Comparison of ENCODE assay signal across 8 mouse cellular contexts in genomic region chr11:32221225-32221950, GRCm38 (mm10). TPM values are rescaled to one million over a fixed set of nuclear protein-coding genes. Genes with fewer than 3 reads are reported as not detected.
DNase-seq lines count a peak whose midpoint lies in the region; ATAC-seq and TF ChIP-seq lines count a peak whose summit lies in the region.

No protein-coding gene starts in this region.

- no peaks in the 10 kb centered on the region for H3K27me3 ChIP-seq in intestine, embryonic 16.5 days (replicated peaks; ENCODE audit: control insufficient read depth, insufficient read depth, low read length)
- no peaks in the 10 kb centered on the region for H3K27me3 ChIP-seq in lung, postnatal 0 days (replicated peaks; ENCODE audit: insufficient read depth, low read length)
- no peaks in the 10 kb centered on the region for H3K27me3 ChIP-seq in small intestine, adult 2 months (ENCODE audit: control insufficient read depth, insufficient read depth, low read length)

- no peak for TF ChIP-seq CTCF in lung, postnatal 0 days (IDR thresholded peaks at IDR 0.05)
- TF ChIP-seq CTCF in small intestine, adult 2 months (IDR thresholded peaks at IDR 0.05; ENCODE audit: extremely low read depth, insufficient read length, insufficient replicate concordance, low read depth, low read length): no peak

- TF ChIP-seq EP300 in lung, postnatal 0 days (IDR thresholded peaks at IDR 0.05): peak; percentile 26; the same call in 1 of the 2 replicates

- peak; percentile 20 to 47 for DNase-seq in spleen, adult 18-20 months
- DNase-seq in spleen, adult 12 weeks (ENCODE audit: low spot score): no peak
- peak; percentile 43 to 62 for DNase-seq in cerebellum, postnatal 14 days
- peak; percentile 46 to 73 for DNase-seq in gastrocnemius, postnatal 4 days (ENCODE audit: low spot score in 2 of 2)
- peak; percentile 84 for DNase-seq in lung, postnatal 0 days (ENCODE audit: low spot score)
- no peak for DNase-seq in left cerebral cortex, postnatal 4 days

- H3K4me1 ChIP-seq in intestine, embryonic 16.5 days (ENCODE audit: control insufficient read depth, insufficient read depth, low read length): peaks cover 65% of the 10 kb centered on the region
- H3K4me1 ChIP-seq in lung, postnatal 0 days (ENCODE audit: insufficient read depth, low read depth, low read length): peaks cover 45% of the 10 kb centered on the region
- H3K4me1 ChIP-seq in small intestine, adult 2 months (ENCODE audit: control insufficient read depth, insufficient read depth, insufficient read length, low read length): peaks cover 29% of the 10 kb centered on the region

- peak; percentile 68 for ATAC-seq in intestine, embryonic 16.5 days
- peak; percentile 51 for ATAC-seq in lung, postnatal 0 days

- WGBS in intestine, embryonic 16.5 days: under 1% methylated on average over 46 of the region's 46 CpGs
- WGBS in lung, postnatal 0 days: 1% methylated on average over 39 of the region's 46 CpGs
- WGBS in small intestine, adult 2 months: under 1% methylated on average over 44 of the region's 46 CpGs

- no peaks in the 10 kb centered on the region for H3K36me3 ChIP-seq in intestine, embryonic 16.5 days (ENCODE audit: control insufficient read depth, insufficient read depth, low read length)
- H3K36me3 ChIP-seq in lung, postnatal 0 days (ENCODE audit: insufficient read depth, low read length): no peaks in the 10 kb centered on the region
- no peaks in the 10 kb centered on the region for H3K36me3 ChIP-seq in small intestine, adult 2 months (ENCODE audit: control insufficient read depth, insufficient read depth, low read length)

- no peaks in the 10 kb centered on the region for H3K9me3 ChIP-seq in intestine, embryonic 16.5 days (ENCODE audit: control insufficient read depth, low read length)
- H3K9me3 ChIP-seq in lung, postnatal 0 days (ENCODE audit: low read length): no peaks in the 10 kb centered on the region

- intact Hi-C loops in left cerebral cortex, postnatal 4 days (cut with DNase I): no loop called here

- H3K27ac ChIP-seq in intestine, embryonic 16.5 days (ENCODE audit: low read length): peak overlapping the region; percentile 98
- H3K27ac ChIP-seq in lung, postnatal 0 days (ENCODE audit: low read length): peak overlapping the region; percentile 96
- H3K27ac ChIP-seq in small intestine, adult 2 months (ENCODE audit: insufficient read depth, low read depth, low read length): peak overlapping the region; percentile 57

- TF ChIP-seq POLR2A in small intestine, adult 2 months (IDR thresholded peaks at IDR 0.05; ENCODE audit: low read depth, low read length): peak; percentile 23; the same call in 1 of the 2 replicates

- H3K4me2 ChIP-seq in intestine, embryonic 16.5 days (ENCODE audit: low read depth, low read length): peak overlapping the region; percentile 72
- H3K4me2 ChIP-seq in lung, postnatal 0 days (replicated peaks; ENCODE audit: low read depth, low read length): peak overlapping the region; percentile 73

- peak overlapping the region; percentile 92 for H3K4me3 ChIP-seq in intestine, embryonic 16.5 days (ENCODE audit: low read length)
- H3K4me3 ChIP-seq in lung, postnatal 0 days (ENCODE audit: low read depth, low read length): peak overlapping the region; percentile 93
- peak overlapping the region; percentile 74 for H3K4me3 ChIP-seq in small intestine, adult 2 months (ENCODE audit: low read depth, low read length)

- H3K9ac ChIP-seq in intestine, embryonic 16.5 days (ENCODE audit: low read depth, low read length): peak overlapping the region; percentile 98
- peak overlapping the region; percentile 97 for H3K9ac ChIP-seq in lung, postnatal 0 days (replicated peaks; ENCODE audit: low read depth)

RNA-seq across cellular contexts. Expression of gene Rhbdf1, which starts 0.7 kb away (rescaled TPM):
- total RNA-seq in gastrocnemius, postnatal 4 days (2021): 10 to 100 TPM; 45.7 to 57.4 TPM
- polyA plus RNA-seq in intestine, embryonic 16.5 days (2015; fragmentation: Nextera tagmentation; extraction: Ambion mirVana): 50.3 and 51.5 TPM in 2 replicates
- polyA plus RNA-seq in lung, postnatal 0 days (2015; fragmentation: Nextera tagmentation; extraction: Ambion mirVana): 54.8 and 58.5 TPM in 2 replicates
- 56.7 and 64.4 TPM in 2 replicates for polyA plus RNA-seq in small intestine, adult 2 months (2012; rRNA removed)
- total RNA-seq in left cerebral cortex, postnatal 4 days (2021): 10 to 100 TPM; 17.9 to 19.8 TPM

RNA-seq across cellular contexts. Expression of gene Mpg, which starts 4.9 kb away (rescaled TPM):
- 10 to 100 TPM; 17.6 to 18.2 TPM for total RNA-seq in gastrocnemius, postnatal 4 days (2021)
- 32.6 and 33.8 TPM in 2 replicates for polyA plus RNA-seq in intestine, embryonic 16.5 days (2015; fragmentation: Nextera tagmentation; extraction: Ambion mirVana)
- polyA plus RNA-seq in lung, postnatal 0 days (2015; fragmentation: Nextera tagmentation; extraction: Ambion mirVana): 22.9 and 25.9 TPM in 2 replicates
- polyA plus RNA-seq in small intestine, adult 2 months (2012; rRNA removed): 4.9 and 7.5 TPM in 2 replicates
- total RNA-seq in left cerebral cortex, postnatal 4 days (2021): 10 to 100 TPM; 21.5 to 22.5 TPM

RNA-seq across cellular contexts. Expression of gene Snrnp25, which starts 16.2 kb away (rescaled TPM):
- 10 to 100 TPM in 1 of 2 experiments, 1 to 10 TPM in 1; 10.0 to 12.2 TPM for total RNA-seq in gastrocnemius, postnatal 4 days (2021)
- polyA plus RNA-seq in intestine, embryonic 16.5 days (2015; fragmentation: Nextera tagmentation; extraction: Ambion mirVana): 40.7 and 45.6 TPM in 2 replicates
- polyA plus RNA-seq in lung, postnatal 0 days (2015; fragmentation: Nextera tagmentation; extraction: Ambion mirVana): 18.9 and 20.8 TPM in 2 replicates
- polyA plus RNA-seq in small intestine, adult 2 months (2012; rRNA removed): 11.5 and 22.5 TPM in 2 replicates
- total RNA-seq in left cerebral cortex, postnatal 4 days (2021): 10 to 100 TPM; 20.3 to 21.6 TPM

RNA-seq across cellular contexts. Expression of gene Il9r, which starts 21.3 kb away (rescaled TPM):
- total RNA-seq in gastrocnemius, postnatal 4 days (2021): under 1 TPM; 0.12 to 0.23 TPM
- polyA plus RNA-seq in intestine, embryonic 16.5 days (2015; fragmentation: Nextera tagmentation; extraction: Ambion mirVana): 0.02 and 0.11 TPM in 2 replicates
- polyA plus RNA-seq in lung, postnatal 0 days (2015; fragmentation: Nextera tagmentation; extraction: Ambion mirVana): 0.05 TPM in 1 of 2 replicates, not detected in the other
- polyA plus RNA-seq in small intestine, adult 2 months (2012; rRNA removed): 0.85 and 1.4 TPM in 2 replicates
- not detected for total RNA-seq in left cerebral cortex, postnatal 4 days (2021)

RNA-seq across cellular contexts. Expression of gene Nprl3, which starts 46.1 kb away (rescaled TPM):
- 10 to 100 TPM; 26.1 to 33.5 TPM for total RNA-seq in gastrocnemius, postnatal 4 days (2021)
- 28.3 and 34.6 TPM in 2 replicates for polyA plus RNA-seq in intestine, embryonic 16.5 days (2015; fragmentation: Nextera tagmentation; extraction: Ambion mirVana)
- 33.6 TPM in 2 replicates for polyA plus RNA-seq in lung, postnatal 0 days (2015; fragmentation: Nextera tagmentation; extraction: Ambion mirVana)
- 25.1 and 35.7 TPM in 2 replicates for polyA plus RNA-seq in small intestine, adult 2 months (2012; rRNA removed)
- total RNA-seq in left cerebral cortex, postnatal 4 days (2021): 10 to 100 TPM; 51.0 to 57.6 TPM

Comparison
In these comparisons a context has a peak if more than half of its experiments do, and no peak if none do; other contexts are left out.
1. DNase-seq: peak in spleen, adult 18-20 months (2 of 2), cerebellum, postnatal 14 days (2 of 2), gastrocnemius, postnatal 4 days (2 of 2) and lung, postnatal 0 days (single experiment); none in spleen, adult 12 weeks (single experiment) and left cerebral cortex, postnatal 4 days (single experiment).
2. Peak in every context shown above with its lines, with median percentiles within 50 percentile points of each other: H3K27ac ChIP-seq and H3K4me3 ChIP-seq.